18 mouse cellular contexts compared by ENCODE assay signal in genomic region chr12:80533876-80534275, GRCm38 (mm10). TPM values are rescaled to one million over a fixed set of nuclear protein-coding genes. Genes with fewer than 3 reads are reported as not detected.
A peak's percentile ranks its signal among the peaks of the same experiment; 100 is the strongest.
DNase-seq lines count a peak whose midpoint lies in the region; ATAC-seq and TF ChIP-seq lines count a peak whose summit lies in the region.
"Had no signal": no experiment of that assay in that cellular context is flagged by ENCODE, and none has a peak within 500 bp of the region (broad histone marks: within the 10 kb centered on the region; RNA-seq: fewer than 3 reads in every experiment).

No protein-coding gene starts in this region.

- no peaks in the 10 kb centered on the region for H3K27me3 ChIP-seq in kidney, embryonic 16.5 days (ENCODE audit: insufficient read depth, low read length)
- H3K27me3 ChIP-seq: forebrain, embryonic 13.5 days; intestine, embryonic 15.5 days had no signal

- 68% methylated on average over 2 of the region's 2 CpGs for WGBS in kidney, embryonic 16.5 days

- H3K4me2 ChIP-seq in kidney, embryonic 16.5 days (replicated peaks; ENCODE audit: low read depth, low read length), result no peak overlapping the region
- H3K4me2 ChIP-seq: forebrain, embryonic 13.5 days; intestine, embryonic 15.5 days; liver, embryonic 13.5 days had no signal

- DNase-seq in kidney, adult 18-20 months, result peak; percentile 47
- DNase-seq in adrenal gland, adult 8-10 months, result peak; percentile 29
- DNase-seq in brain, embryonic 14.5 days (ENCODE audit: low read depth), result peak; percentile 30
- DNase-seq in cerebellum, postnatal 14 days, result peak; percentile 63 to 69
- no peak for DNase-seq in heart, postnatal 10 days
- DNase-seq in natural killer cell, adult 2 months (ENCODE audit: low spot score in 2 of 2), result no peak
- DNase-seq: heart, adult 11 months; liver, embryonic 13.5 days; retina, postnatal 1 day; thymus, adult 18-20 months had no signal

- intact Hi-C loops in heart, postnatal 10 days (cut with DNase I), result no loop called here

- H3K4me1 ChIP-seq in kidney, embryonic 16.5 days (ENCODE audit: insufficient read depth, low read length), result peaks cover 3% of the 10 kb centered on the region; the same call in 1 of the 2 replicates
- H3K4me1 ChIP-seq: megakaryocyte, embryonic 14.5 days had no signal

- H3K9ac ChIP-seq in kidney, embryonic 16.5 days (replicated peaks; ENCODE audit: low read length), result no peak overlapping the region
- H3K9ac ChIP-seq: forebrain, embryonic 13.5 days; intestine, embryonic 15.5 days; liver, embryonic 13.5 days had no signal

- no peak overlapping the region for H3K4me3 ChIP-seq in kidney, embryonic 16.5 days (ENCODE audit: low read length)
- H3K4me3 ChIP-seq: forebrain, embryonic 13.5 days; hindbrain, embryonic 10.5 days; intestine, embryonic 15.5 days; liver, embryonic 13.5 days; megakaryocyte, embryonic 14.5 days had no signal

- no peak overlapping the region for H3K27ac ChIP-seq in kidney, embryonic 16.5 days (ENCODE audit: low read length)
- H3K27ac ChIP-seq: forebrain, embryonic 13.5 days; hindbrain, embryonic 10.5 days; intestine, embryonic 15.5 days; liver, embryonic 13.5 days had no signal

- H3K9me3 ChIP-seq in kidney, embryonic 16.5 days (ENCODE audit: low read length), result no peaks in the 10 kb centered on the region
- H3K9me3 ChIP-seq: forebrain, embryonic 13.5 days; hindbrain, embryonic 10.5 days; intestine, embryonic 15.5 days; liver, embryonic 13.5 days; megakaryocyte, embryonic 14.5 days had no signal

- no peak for TF ChIP-seq CTCF in brain, embryonic 14.5 days (IDR thresholded peaks at IDR 0.05; ENCODE audit: borderline replicate concordance, extremely low read depth, insufficient read depth, insufficient read length)

- ATAC-seq in kidney, embryonic 16.5 days (ENCODE audit: low FRiP score, low TSS enrichment), result no peak
- ATAC-seq in erythroblast, adult 5-6 weeks (replicated peaks; ENCODE audit: low FRiP score, poor library complexity, severe bottlenecking), result no peak
- ATAC-seq: forebrain, embryonic 13.5 days; intestine, embryonic 15.5 days; lung, postnatal 0 days had no signal

- TF ChIP-seq POLR2A in brain, embryonic 14.5 days (IDR thresholded peaks at IDR 0.05; ENCODE audit: borderline replicate concordance, extremely low read depth, insufficient read depth, insufficient read length, poor library complexity, severe bottlenecking), result no peak

- no peaks in the 10 kb centered on the region for H3K36me3 ChIP-seq in kidney, embryonic 16.5 days (ENCODE audit: insufficient read depth, low read length)
- H3K36me3 ChIP-seq: hindbrain, embryonic 10.5 days; intestine, embryonic 15.5 days; liver, embryonic 13.5 days had no signal

RNA-seq across cellular contexts. Expression of gene Galnt16, which starts 15.8 kb away (rescaled TPM):
- 8.3 and 9.0 TPM in 2 replicates for polyA plus RNA-seq in kidney, embryonic 16.5 days (2015; fragmentation: Nextera tagmentation; extraction: Ambion mirVana)
- 10 to 100 TPM in 1 of 4 experiments, 1 to 10 TPM in 3; 9.3 to 14.4 (median 9.6) TPM for total RNA-seq in adrenal gland, adult 8-10 months (2022)
- 13.2 and 28.1 TPM in 2 replicates for polyA plus RNA-seq in brain, embryonic 14.5 days (2012; rRNA removed)
- 10 to 100 TPM; 13.4 to 16.0 TPM for total RNA-seq in heart, postnatal 10 days (2021)
- total RNA-seq in erythroblast, adult 5-6 weeks (2015; ENCODE audit: low replicate concordance), result not detected in 2 replicates
- not detected in 2 replicates for total RNA-seq in erythroblast, adult 5-6 weeks (2017; ENCODE audit: low replicate concordance)
- total RNA-seq: neutrophil, adult 5-6 weeks had no signal

Comparison
In these comparisons a context has a peak if more than half of its experiments do, and no peak if none do; other contexts are left out.
1. DNase-seq: peak in kidney, adult 18-20 months (single experiment), adrenal gland, adult 8-10 months (single experiment), brain, embryonic 14.5 days (single experiment) and cerebellum, postnatal 14 days (2 of 2); none in heart, postnatal 10 days (0 of 2) and natural killer cell, adult 2 months (0 of 2).
2. RNA of gene Galnt16, which starts 15.8 kb away (total RNA-seq): 13.4 to 16.0 TPM in heart, postnatal 10 days and 9.3 to 14.4 TPM in adrenal gland, adult 8-10 months; not detected in erythroblast, adult 5-6 weeks; every median in the first group is over 10 times any median in the second.